In the genomic region with DNA sequence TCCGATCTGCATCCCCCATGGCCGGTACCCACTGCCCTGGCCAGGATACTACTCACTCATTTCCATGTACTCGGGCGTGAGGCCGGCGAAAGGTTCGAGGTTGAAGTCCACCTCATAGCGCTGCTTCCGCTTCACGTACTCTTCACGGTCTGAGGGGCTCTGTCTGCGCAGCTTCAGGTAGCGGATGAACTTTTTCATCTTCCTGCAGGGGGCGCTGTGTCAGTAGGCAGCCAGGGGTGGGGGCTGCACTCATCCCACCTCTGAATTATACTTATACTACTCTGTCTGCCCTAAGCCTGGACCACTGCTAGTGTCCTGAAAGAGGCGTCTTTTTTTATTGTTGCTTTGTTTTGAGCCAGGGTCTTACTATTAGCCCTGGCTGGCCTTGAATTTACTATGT, we compare ENCODE assay signal across 18 mouse cellular contexts. TPM values are rescaled to one million over a fixed set of nuclear protein-coding genes. Genes with fewer than 3 reads are reported as not detected.
DNase-seq lines count a peak whose midpoint lies in the region; ATAC-seq and TF ChIP-seq lines count a peak whose summit lies in the region.
"Had no signal": no experiment of that assay in that cellular context is flagged by ENCODE, and none has a peak within 500 bp of the region (broad histone marks: within the 10 kb centered on the region; RNA-seq: fewer than 3 reads in every experiment).

No protein-coding gene starts in this region.

- ATAC-seq in liver, embryonic 14.5 days (ENCODE audit: insufficient read depth), result no peak
- no peak for ATAC-seq in liver, embryonic 11.5 days (replicated peaks; ENCODE audit: low FRiP score)
- ATAC-seq: inflammation-experienced regulatory T-cells, adult 6 months had no signal

- intact Hi-C loops in gastrocnemius, adult 2 months (cut with DNase I), result no loop called here

- TF ChIP-seq EP300 in liver, embryonic 14.5 days (IDR thresholded peaks at IDR 0.05; ENCODE audit: low read depth), result no peak

- no peaks in the 10 kb centered on the region for H3K4me1 ChIP-seq in liver, embryonic 14.5 days (replicated peaks; ENCODE audit: control insufficient read depth in 2 of 2, insufficient read depth in 2 of 2, low read length in 1 of 2)
- H3K4me1 ChIP-seq in liver, embryonic 11.5 days (replicated peaks; ENCODE audit: control insufficient read depth, insufficient read depth, low read length), result no peaks in the 10 kb centered on the region
- H3K4me1 ChIP-seq: embryonic facial prominence, embryonic 12.5 days; neural tube, embryonic 12.5 days had no signal

- WGBS in liver, embryonic 14.5 days (ENCODE audit: insufficient replicate concordance), result 78% methylated on average over 15 of the region's 15 CpGs
- 83% methylated on average over 15 of the region's 15 CpGs for WGBS in liver, embryonic 11.5 days

- no peak overlapping the region for H3K4me2 ChIP-seq in liver, embryonic 14.5 days (ENCODE audit: low read depth)
- H3K4me2 ChIP-seq in liver, embryonic 11.5 days, result no peak overlapping the region
- H3K4me2 ChIP-seq: embryonic facial prominence, embryonic 12.5 days; heart, embryonic 12.5 days; neural tube, embryonic 12.5 days had no signal

- H3K9ac ChIP-seq in liver, embryonic 14.5 days (replicated peaks), result no peak overlapping the region
- no peak overlapping the region for H3K9ac ChIP-seq in liver, embryonic 11.5 days (ENCODE audit: low read depth, low read length)
- H3K9ac ChIP-seq: embryonic facial prominence, embryonic 12.5 days; heart, embryonic 12.5 days; neural tube, embryonic 12.5 days had no signal

- peak; percentile 30; the same call in 1 of the 2 replicates for TF ChIP-seq CTCF in gastrocnemius, adult 2 months (IDR thresholded peaks at IDR 0.05)
- peak; percentile 52 for TF ChIP-seq CTCF in liver, embryonic 14.5 days (IDR thresholded peaks at IDR 0.05; ENCODE audit: low read depth)

- H3K27ac ChIP-seq in gastrocnemius, adult 2 months, result no peak overlapping the region
- H3K27ac ChIP-seq in liver, embryonic 14.5 days, result no peak overlapping the region
- H3K27ac ChIP-seq in liver, embryonic 11.5 days (ENCODE audit: low read depth, low read length), result no peak overlapping the region
- H3K27ac ChIP-seq: embryonic facial prominence, embryonic 12.5 days; limb, embryonic 10.5 days; neural tube, embryonic 12.5 days had no signal

- no peak for DNase-seq in gastrocnemius, adult 2 months
- no peak for DNase-seq in gastrocnemius, adult 8-10 months (ENCODE audit: low spot score in 2 of 2)
- no peak for DNase-seq in liver, embryonic 14.5 days (ENCODE audit: low read depth in 3 of 3, low spot score in 3 of 3)
- no peak for DNase-seq in liver, embryonic 11.5 days (ENCODE audit: low spot score)
- peak; percentile 40 for DNase-seq in thymus, postnatal 4 days
- no peak for DNase-seq in thymus, postnatal 10 days (ENCODE audit: low spot score in 2 of 2)
- DNase-seq in spleen, postnatal 36 days (ENCODE audit: low spot score in 2 of 2), result no peak
- DNase-seq in right cerebral cortex, postnatal 4 days, result no peak
- DNase-seq: cerebellum, adult 11 months; heart, postnatal 4 days; kidney, postnatal 36 days; layer of hippocampus, postnatal 36 days; lung, adult 18-20 months had no signal

- no peaks in the 10 kb centered on the region for H3K9me3 ChIP-seq in liver, embryonic 14.5 days (ENCODE audit: control insufficient read depth, low read length)
- no peaks in the 10 kb centered on the region for H3K9me3 ChIP-seq in liver, embryonic 11.5 days (ENCODE audit: control insufficient read depth, low read length)
- H3K9me3 ChIP-seq: embryonic facial prominence, embryonic 12.5 days; heart, embryonic 12.5 days; limb, embryonic 10.5 days; neural tube, embryonic 12.5 days had no signal

- H3K27me3 ChIP-seq in liver, embryonic 14.5 days (ENCODE audit: control insufficient read depth, insufficient read depth, low read length), result no peaks in the 10 kb centered on the region
- H3K27me3 ChIP-seq in liver, embryonic 11.5 days (replicated peaks; ENCODE audit: control insufficient read depth, insufficient read depth, low read length), result no peaks in the 10 kb centered on the region; the same call in 1 of the 2 replicates
- H3K27me3 ChIP-seq: embryonic facial prominence, embryonic 12.5 days; heart, embryonic 12.5 days; neural tube, embryonic 12.5 days had no signal

- no peak overlapping the region for H3K4me3 ChIP-seq in gastrocnemius, adult 2 months
- no peak overlapping the region for H3K4me3 ChIP-seq in liver, embryonic 14.5 days (ENCODE audit: insufficient read depth in 1 of 2, low read depth in 2 of 2, low read length in 2 of 2)
- H3K4me3 ChIP-seq in liver, embryonic 11.5 days (ENCODE audit: low read depth, low read length), result no peak overlapping the region
- H3K4me3 ChIP-seq: embryonic facial prominence, embryonic 12.5 days; heart, embryonic 12.5 days; limb, embryonic 10.5 days; neural tube, embryonic 12.5 days had no signal

- no peaks in the 10 kb centered on the region for H3K36me3 ChIP-seq in liver, embryonic 14.5 days (replicated peaks; ENCODE audit: control insufficient read depth, insufficient read depth, low read depth)
- H3K36me3 ChIP-seq in liver, embryonic 11.5 days (ENCODE audit: control insufficient read depth, insufficient read depth, low read length), result no peaks in the 10 kb centered on the region
- H3K36me3 ChIP-seq: embryonic facial prominence, embryonic 12.5 days; heart, embryonic 12.5 days; limb, embryonic 10.5 days; neural tube, embryonic 12.5 days had no signal

RNA-seq across cellular contexts. Expression of a gene that starts 25.6 kb away (rescaled TPM):
- total RNA-seq in gastrocnemius, adult 2 months (2021), result 1 to 10 TPM; 1.6 to 2.6 TPM
- 1 to 10 TPM; 2.1 to 2.7 (median 2.4) TPM for total RNA-seq in gastrocnemius, adult 8-10 months (2022)
- 3.6 and 4.1 TPM in 2 replicates for polyA plus RNA-seq in liver, embryonic 14.5 days (2012; rRNA removed)
- polyA plus RNA-seq in liver, embryonic 14.5 days (2014; fragmentation: Nextera tagmentation; extraction: Ambion mirVana), result 4.4 and 5.0 TPM in 2 replicates
- 11.7 and 12.5 TPM in 2 replicates for polyA plus RNA-seq in liver, embryonic 11.5 days (2014; fragmentation: Nextera tagmentation; extraction: Ambion mirVana)

RNA-seq across cellular contexts. Expression of a gene that starts 54.3 kb away (rescaled TPM):
- 10 to 100 TPM; 28.3 to 33.4 TPM for total RNA-seq in gastrocnemius, adult 2 months (2021)
- 10 to 100 TPM; 20.8 to 28.2 (median 25.6) TPM for total RNA-seq in gastrocnemius, adult 8-10 months (2022)
- 12.6 and 15.4 TPM in 2 replicates for polyA plus RNA-seq in liver, embryonic 14.5 days (2012; rRNA removed)
- 13.7 and 15.1 TPM in 2 replicates for polyA plus RNA-seq in liver, embryonic 14.5 days (2014; fragmentation: Nextera tagmentation; extraction: Ambion mirVana)
- polyA plus RNA-seq in liver, embryonic 11.5 days (2014; fragmentation: Nextera tagmentation; extraction: Ambion mirVana), result 45.4 and 46.5 TPM in 2 replicates
